Mouse (Mus musculus) retina, adult 2 months (tissue): Measurements from ENCODE around the gene Ppp1r1c.

ENCODE experiments used
- DNase-seq: peaks from one replicate; pipeline ENCODE4 v3.0.0-alpha.2; 2012; ENCODE audit warnings: low read depth, low spot score

Ppp1r1c gene

GRCm38 (mm10) chr2:79707575-79707974 lies at the start of gene Ppp1r1c:
Gene Ppp1r1c, plus strand, starts transcription at chr2:79707780.
- no peak for DNase-seq

- no peak for DNase-seq
These were observed 47.0 kb upstream of the Ppp1r1c start for GRCm38 (mm10) chr2:79660417-79661185.

- DNase-seq, result no peak
These were observed 46.0 kb upstream of the Ppp1r1c start for GRCm38 (mm10) chr2:79661486-79662104.

GRCm38 (mm10) chr2:79664532-79665286 lies 42.9 kb upstream of the Ppp1r1c start:
- no peak for DNase-seq

- no peak for DNase-seq
These were observed 42.1 kb upstream of the Ppp1r1c start for GRCm38 (mm10) chr2:79665492-79665891.

GRCm38 (mm10) chr2:79675266-79675665 lies 32.3 kb upstream of the Ppp1r1c start:
- DNase-seq, result no peak

- DNase-seq, result no peak
These were observed 29.8 kb upstream of the Ppp1r1c start for GRCm38 (mm10) chr2:79677663-79678257.

GRCm38 (mm10) chr2:79681672-79682071 lies 25.9 kb upstream of the Ppp1r1c start:
- no peak for DNase-seq

GRCm38 (mm10) chr2:79683258-79683657 lies 24.3 kb upstream of the Ppp1r1c start:
- no peak for DNase-seq

- DNase-seq, result no peak
These were observed 16.7 kb upstream of the Ppp1r1c start for GRCm38 (mm10) chr2:79690838-79691237.

- DNase-seq, result no peak
These were observed 12.4 kb upstream of the Ppp1r1c start for GRCm38 (mm10) chr2:79695190-79695589.

- DNase-seq, result no peak
These were observed 11.6 kb upstream of the Ppp1r1c start for GRCm38 (mm10) chr2:79695939-79696338.

- no peak for DNase-seq
These were observed 10.9 kb upstream of the Ppp1r1c start for GRCm38 (mm10) chr2:79696478-79697230.

- DNase-seq, result no peak
These were observed 9.4 kb upstream of the Ppp1r1c start for GRCm38 (mm10) chr2:79698166-79698565.

- DNase-seq, result no peak
These were observed 2.8 kb upstream of the Ppp1r1c start for GRCm38 (mm10) chr2:79704773-79705172.

GRCm38 (mm10) chr2:79713662-79714091 lies 6.1 kb downstream of the Ppp1r1c start:
- no peak for DNase-seq

- no peak for DNase-seq
These were observed 7.2 kb downstream of the Ppp1r1c start for GRCm38 (mm10) chr2:79714745-79715144.

- DNase-seq, result no peak
These were observed 8.3 kb downstream of the Ppp1r1c start for GRCm38 (mm10) chr2:79715925-79716324.

GRCm38 (mm10) chr2:79717846-79718245 lies 10.3 kb downstream of the Ppp1r1c start:
- no peak for DNase-seq

GRCm38 (mm10) chr2:79722415-79722814 lies 14.8 kb downstream of the Ppp1r1c start:
- no peak for DNase-seq

- no peak for DNase-seq
These were observed 31.4 kb downstream of the Ppp1r1c start for GRCm38 (mm10) chr2:79738958-79739357.
